In the genomic region with DNA sequence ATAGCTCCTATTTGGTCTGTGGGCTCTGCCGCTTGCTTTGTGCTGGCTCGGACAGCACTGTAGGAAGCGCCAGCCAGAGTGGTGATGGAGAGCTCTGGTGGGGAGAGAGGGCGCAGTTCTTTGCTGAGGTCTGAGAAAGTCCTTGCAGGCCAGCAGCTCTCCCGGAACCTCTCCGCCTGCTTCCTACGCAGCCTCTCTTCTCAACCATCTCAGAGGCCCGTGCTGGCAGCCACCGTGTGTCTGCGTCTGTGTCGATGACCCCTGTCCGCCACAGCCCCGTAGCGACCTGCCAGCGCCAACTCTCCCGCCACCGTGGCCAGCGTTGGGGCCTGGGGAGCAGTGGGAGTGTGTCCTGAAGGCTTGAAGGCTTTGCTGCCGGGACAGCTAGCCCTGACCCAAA, we compare ENCODE assay signal across 16 mouse cellular contexts. TPM values are rescaled to one million over a fixed set of nuclear protein-coding genes. Genes with fewer than 3 reads are reported as not detected.
DNase-seq lines count a peak whose midpoint lies in the region; ATAC-seq and TF ChIP-seq lines count a peak whose summit lies in the region.
"Had no signal": no experiment of that assay in that cellular context is flagged by ENCODE, and none has a peak within 500 bp of the region (broad histone marks: within the 10 kb centered on the region; RNA-seq: fewer than 3 reads in every experiment).

No protein-coding gene starts in this region.

- H3K4me2 ChIP-seq in hindbrain, embryonic 13.5 days, result peak overlapping the region; percentile 44
- peak overlapping the region; percentile 48 for H3K4me2 ChIP-seq in midbrain, embryonic 15.5 days
- H3K4me2 ChIP-seq: liver, embryonic 13.5 days had no signal

- peak overlapping the region; percentile 61 for H3K27ac ChIP-seq in cerebellum, adult 2 months (ENCODE audit: insufficient read depth, low read length)
- H3K27ac ChIP-seq in hindbrain, embryonic 13.5 days, result no peak overlapping the region
- H3K27ac ChIP-seq in midbrain, embryonic 15.5 days, result peak overlapping the region; percentile 39; the same call in 1 of the 2 replicates
- H3K27ac ChIP-seq: liver, embryonic 13.5 days had no signal

- no peaks in the 10 kb centered on the region for H3K27me3 ChIP-seq in cerebellum, adult 2 months (ENCODE audit: control insufficient read depth, insufficient read depth, low read length)
- H3K27me3 ChIP-seq in hindbrain, embryonic 13.5 days, result peaks cover 90% of the 10 kb centered on the region
- H3K27me3 ChIP-seq in midbrain, embryonic 15.5 days (replicated peaks), result peaks cover 27% of the 10 kb centered on the region

- H3K9ac ChIP-seq in hindbrain, embryonic 13.5 days, result peak overlapping the region; percentile 66
- H3K9ac ChIP-seq in midbrain, embryonic 15.5 days, result peak overlapping the region; percentile 34
- H3K9ac ChIP-seq: liver, embryonic 13.5 days had no signal

- no peak for TF ChIP-seq CTCF in cerebellum, adult 2 months (IDR thresholded peaks at IDR 0.05; ENCODE audit: borderline replicate concordance, insufficient read depth, low read depth, low read length)

- peaks cover 28% of the 10 kb centered on the region for H3K4me1 ChIP-seq in cerebellum, adult 2 months (ENCODE audit: control insufficient read depth, insufficient read depth, low read length)
- H3K4me1 ChIP-seq in hindbrain, embryonic 13.5 days (replicated peaks), result peaks cover 24% of the 10 kb centered on the region
- peaks cover 23% of the 10 kb centered on the region for H3K4me1 ChIP-seq in midbrain, embryonic 15.5 days

- H3K4me3 ChIP-seq in cerebellum, adult 2 months (replicated peaks; ENCODE audit: insufficient read depth, low read depth, low read length), result peak overlapping the region; percentile 38
- peak overlapping the region; percentile 34 for H3K4me3 ChIP-seq in hindbrain, embryonic 13.5 days
- peak overlapping the region; percentile 34 for H3K4me3 ChIP-seq in midbrain, embryonic 15.5 days
- H3K4me3 ChIP-seq: liver, embryonic 13.5 days had no signal

- no peak for TF ChIP-seq POLR2A in cerebellum, adult 2 months (IDR thresholded peaks at IDR 0.05; ENCODE audit: borderline replicate concordance, insufficient read depth, low read length)

- no peak for ATAC-seq in hindbrain, embryonic 13.5 days (ENCODE audit: low FRiP score)
- no peak for ATAC-seq in midbrain, embryonic 15.5 days (replicated peaks)
- ATAC-seq in inflammation-experienced regulatory T-cells, adult 6 months, result no peak

- H3K9me3 ChIP-seq in hindbrain, embryonic 13.5 days, result no peaks in the 10 kb centered on the region
- no peaks in the 10 kb centered on the region for H3K9me3 ChIP-seq in midbrain, embryonic 15.5 days
- H3K9me3 ChIP-seq: liver, embryonic 13.5 days had no signal

- H3K36me3 ChIP-seq in hindbrain, embryonic 13.5 days, result no peaks in the 10 kb centered on the region
- no peaks in the 10 kb centered on the region for H3K36me3 ChIP-seq in midbrain, embryonic 15.5 days (replicated peaks)
- H3K36me3 ChIP-seq: liver, embryonic 13.5 days had no signal

- DNase-seq in cerebellum, adult 2 months, result peak; percentile 64 to 78
- DNase-seq in cerebellum, postnatal 4 days (ENCODE audit: low spot score in 2 of 2), result no peak
- DNase-seq in cerebellum, postnatal 10 days, result peak; percentile 73
- DNase-seq in adrenal gland, adult 8-10 months, result no peak
- DNase-seq in spleen, postnatal 36 days (ENCODE audit: low spot score in 2 of 2), result no peak
- DNase-seq: heart, adult 11 months; heart, postnatal 14 days; kidney, postnatal 10 days; liver, embryonic 13.5 days; lung, postnatal 4 days; right cerebral cortex, adult 18-20 months had no signal

- WGBS in cerebellum, adult 2 months, result 1% methylated on average over 19 of the region's 19 CpGs
- 2% methylated on average over 19 of the region's 19 CpGs for WGBS in hindbrain, embryonic 13.5 days
- 4% methylated on average over 19 of the region's 19 CpGs for WGBS in midbrain, embryonic 15.5 days

RNA-seq across cellular contexts. Expression of gene En2, which starts 5.4 kb away (rescaled TPM):
- 72.9 and 92.2 TPM in 2 replicates for polyA plus RNA-seq in cerebellum, adult 2 months (2012; rRNA removed)
- 0.58 and 0.71 TPM in 2 replicates for polyA plus RNA-seq in hindbrain, embryonic 13.5 days (2015; fragmentation: Nextera tagmentation; extraction: Ambion mirVana)
- 0.93 and 1.5 TPM in 2 replicates for polyA plus RNA-seq in midbrain, embryonic 15.5 days (2015; fragmentation: Nextera tagmentation; extraction: Ambion mirVana)
- total RNA-seq in adrenal gland, adult 8-10 months (2022), result under 1 TPM in 2 of 4 experiments, not detected in 2; 0.38 to 0.41 TPM
- not detected for polyA plus RNA-seq in inflammation-experienced regulatory T-cells, adult 6 months (2017; shearing (Covaris generic))
- total RNA-seq: heart, postnatal 14 days; MEL had no signal
- polyA plus RNA-seq: embryonic facial prominence, embryonic 14.5 days; liver, embryonic 13.5 days had no signal

Comparison
In these comparisons a context has a peak if more than half of its experiments do, and no peak if none do; other contexts are left out.
1. DNase-seq: peak in cerebellum, adult 2 months (2 of 2) and cerebellum, postnatal 10 days (2 of 2); none in cerebellum, postnatal 4 days (0 of 2), adrenal gland, adult 8-10 months (single experiment) and spleen, postnatal 36 days (0 of 2).
2. RNA of gene En2, which starts 5.4 kb away (polyA plus RNA-seq): 72.9 to 92.2 TPM in cerebellum, adult 2 months; 0.93 to 1.5 TPM in midbrain, embryonic 15.5 days, 0.58 to 0.71 TPM in hindbrain, embryonic 13.5 days and not detected in inflammation-experienced regulatory T-cells, adult 6 months; every median in the first group is over 10 times any median in the second.
3. Peak in every context shown above with its lines, with median percentiles within 50 percentile points of each other: H3K4me3 ChIP-seq.